Mouse (Mus musculus) large intestine, adult 2 months (tissue): ENCODE measurements at regions not wholly inside any gene's neighbourhood (a gene's known extent, or its start where the extent isn't known, plus 50 kb on each side); places are given as distances from the start of the nearest gene placed in this dataset.
A peak's percentile ranks its signal among the peaks of the same experiment; 100 is the strongest.

Source experiments
- DNase-seq: peaks from one replicate; pipeline ENCODE4 v3.0.0-alpha.2; 2012; ENCODE audit warnings: low read depth, low spot score
- WGBS: fragments of 180-500 bp; shearing (Covaris S2); methylation state at CpG from one replicate; pipeline ENCODE4 v1.1.7; 2018; 5-methylcytosine and 5-hydroxymethylcytosine counted together

DNA sequence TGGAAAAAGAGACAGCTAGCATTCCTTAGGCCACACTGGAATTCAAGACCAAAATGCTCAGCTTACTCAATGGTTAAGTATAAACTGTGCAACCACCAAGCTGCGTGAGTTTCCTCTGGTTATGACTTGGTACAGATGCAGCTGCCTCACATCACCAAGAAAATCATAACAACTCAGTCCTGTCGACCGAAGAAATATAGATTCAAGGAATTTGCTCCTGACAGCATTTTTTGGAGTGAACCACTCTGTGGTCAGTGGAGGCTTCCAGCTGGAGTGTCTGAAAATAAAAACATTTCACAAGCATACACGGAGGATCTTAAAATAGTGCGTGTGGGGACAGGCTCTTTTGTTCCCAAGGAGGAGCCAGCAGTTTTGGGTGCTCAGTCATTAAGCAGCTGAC, 253.8 kb downstream of the Bckdhb start:
- no peak for DNase-seq
- 75% methylated on average over 5 of the region's 5 CpGs for WGBS

DNA sequence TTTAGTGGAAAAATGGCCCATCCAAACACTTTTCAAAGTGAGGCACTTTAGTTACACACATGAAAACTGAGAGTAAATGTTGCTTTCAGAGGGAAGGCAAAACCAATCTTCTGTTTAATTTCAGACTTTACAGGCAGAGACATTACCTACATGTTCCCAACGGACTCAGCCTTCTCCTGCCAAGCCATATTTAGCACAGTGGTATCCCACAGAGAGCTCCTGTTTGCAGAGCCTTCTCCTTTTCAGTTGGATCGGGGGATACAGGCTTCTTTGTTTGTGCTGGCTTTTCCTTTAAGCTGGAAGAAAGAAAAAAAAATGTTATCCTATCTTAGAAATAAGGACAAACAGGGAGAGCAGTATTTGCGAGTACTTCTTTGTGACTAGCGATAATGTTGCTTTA, 254.3 kb downstream of the Bckdhb start:
- DNase-seq = no peak

GRCm38 (mm10) chr9:84183637-84184374, 258.9 kb downstream of the Bckdhb start:
- peak; percentile 3 for DNase-seq
- WGBS = 13% methylated on average over 6 of the region's 6 CpGs

More for the DNA sequence above, 254.3 kb downstream of the Bckdhb start:
- WGBS = 72% methylated on average over 4 of the region's 4 CpGs

DNA sequence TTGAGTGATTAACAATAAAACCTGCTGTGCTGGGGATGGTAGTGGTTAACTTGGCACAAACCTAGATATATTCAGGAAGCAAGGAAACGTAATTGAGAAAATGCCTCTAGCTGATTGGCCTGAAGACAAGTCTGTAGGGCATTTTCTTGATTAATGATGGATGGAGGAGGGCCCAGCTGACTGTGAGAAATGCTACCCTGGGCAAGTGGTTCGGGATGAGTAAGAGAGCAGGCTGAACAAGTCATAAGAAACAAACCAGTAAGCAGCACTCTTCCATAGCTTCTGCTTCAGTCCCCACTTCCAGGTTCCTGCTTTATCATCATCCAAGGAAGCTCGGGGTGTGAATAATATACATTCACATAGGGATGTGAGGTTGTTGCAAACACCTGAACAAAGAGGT, 262.6 kb downstream of the Bckdhb start:
- WGBS = 70% methylated on average over 3 of the region's 3 CpGs
- DNase-seq = no peak

DNA sequence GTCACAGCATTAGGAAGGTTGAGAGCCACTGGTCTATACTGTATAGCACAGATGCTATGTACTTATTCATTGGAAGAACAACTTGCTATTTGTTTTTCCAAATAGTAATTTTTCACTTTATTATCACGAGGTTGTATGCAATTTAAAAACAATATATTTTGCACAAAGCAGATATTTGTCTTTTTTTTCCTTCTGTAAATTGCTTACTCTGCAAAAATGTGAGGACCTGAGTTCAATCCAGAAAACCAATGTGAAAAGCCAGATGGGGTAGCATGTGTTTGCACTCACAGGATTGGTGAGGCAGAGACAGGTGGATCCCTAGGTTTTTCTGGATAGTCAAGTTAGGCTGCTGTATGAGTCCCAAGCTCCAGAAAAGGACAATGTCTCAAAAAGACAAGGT, 268.5 kb downstream of the Bckdhb start:
- no peak for DNase-seq
- WGBS = 57% methylated on average over 1 of the region's 1 CpGs

- DNase-seq = no peak
- WGBS = 28% methylated on average over 4 of the region's 4 CpGs
Observed at GRCm38 (mm10) chr9:84194716-84195115, 269.8 kb downstream of the Bckdhb start.

DNA sequence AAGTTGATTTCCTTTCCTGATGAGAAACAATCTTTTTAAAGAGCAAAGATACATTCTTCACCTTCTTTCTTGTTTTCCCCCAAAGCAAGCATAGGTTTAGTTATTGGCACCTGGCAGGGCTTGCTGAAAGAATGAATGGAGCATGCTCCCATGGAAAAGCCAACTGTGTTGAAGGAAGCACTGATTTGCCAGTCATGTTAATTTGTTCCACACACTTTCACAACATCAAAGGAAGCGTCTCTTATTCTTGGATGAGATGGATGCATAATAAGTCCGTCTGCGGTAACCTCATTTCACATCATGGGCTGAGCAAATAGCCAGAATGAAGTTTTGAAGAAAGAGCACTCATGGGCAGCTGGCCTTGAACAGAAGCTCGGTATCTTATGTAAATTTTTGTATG, 270.4 kb downstream of the Bckdhb start:
- WGBS = 88% methylated on average over 4 of the region's 4 CpGs
- no peak for DNase-seq

DNA sequence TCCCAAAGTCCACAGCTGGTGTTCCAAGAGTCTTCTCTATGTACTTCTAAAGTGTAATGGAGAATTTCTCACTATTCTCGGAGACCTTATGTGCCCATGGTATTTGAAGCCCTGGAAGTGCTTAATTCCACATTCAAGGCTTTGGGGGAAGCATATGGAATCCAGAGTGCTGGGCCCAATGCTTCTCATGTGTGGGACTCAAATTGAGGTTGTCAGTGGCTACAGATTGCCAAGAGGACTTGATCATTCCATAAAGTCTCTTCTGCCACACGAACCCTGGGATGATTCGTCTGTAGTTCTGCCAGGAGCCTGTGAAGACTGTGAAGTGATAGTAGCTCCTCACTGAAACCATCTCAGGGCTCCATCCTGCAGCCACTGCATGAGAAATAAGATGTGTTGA, 275.3 kb downstream of the Bckdhb start:
- 72% methylated on average over 3 of the region's 3 CpGs for WGBS

GRCm38 (mm10) chr9:84204056-84204455, 279.1 kb downstream of the Bckdhb start:
- DNase-seq = no peak
- WGBS = 75% methylated on average over 3 of the region's 3 CpGs

More for the DNA sequence above, 275.3 kb downstream of the Bckdhb start:
- no peak for DNase-seq

DNA sequence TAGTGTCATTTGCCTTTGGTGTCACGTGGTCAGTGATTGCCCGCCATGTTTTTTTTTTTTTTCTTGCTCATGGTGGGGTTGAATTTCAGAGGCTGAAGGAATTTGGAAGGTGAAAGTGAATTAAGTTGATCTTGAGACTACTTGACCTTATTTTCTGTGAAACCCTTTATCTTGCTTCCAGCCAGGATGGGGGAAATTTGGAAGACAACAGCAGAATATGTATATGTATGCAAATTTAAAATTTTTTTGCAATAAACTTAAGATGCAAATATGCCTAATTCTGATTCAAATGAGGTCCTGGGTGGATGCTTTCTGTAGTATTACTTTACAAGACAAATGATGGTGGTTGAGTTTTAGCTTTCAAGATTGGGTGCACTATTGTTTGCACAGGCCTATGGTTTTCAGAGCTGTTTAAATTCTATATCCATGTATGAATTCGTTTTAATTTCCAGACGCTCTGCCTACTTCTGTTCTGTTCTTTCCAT, 315.6 kb downstream of the Bckdhb start:
- no peak for DNase-seq
- WGBS = 90% methylated on average over 4 of the region's 4 CpGs

DNA sequence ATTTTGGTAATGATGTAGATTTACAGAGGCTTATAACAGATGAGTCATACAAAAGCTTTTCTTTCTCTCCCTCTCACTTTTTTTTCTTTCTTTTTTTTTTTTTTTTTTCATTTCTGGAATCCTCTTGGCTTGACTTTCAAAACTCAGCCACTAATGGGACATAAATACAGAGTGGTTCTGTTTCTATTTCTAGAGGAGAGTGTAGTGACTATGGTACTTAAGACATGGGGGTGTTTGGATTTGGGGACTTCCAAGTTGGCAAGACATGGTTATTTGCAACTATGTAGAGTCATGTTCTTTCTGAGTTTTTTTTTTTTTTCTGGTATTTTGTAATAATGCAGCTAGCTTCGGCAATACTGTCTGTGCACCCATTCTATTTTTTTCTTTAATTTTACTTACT, 324.8 kb downstream of the Bckdhb start:
- WGBS = 74% methylated on average over 1 of the region's 1 CpGs
- no peak for DNase-seq

- 24% methylated on average over 7 of the region's 7 CpGs for WGBS
Observed at GRCm38 (mm10) chr9:84253022-84253991, 328.4 kb downstream of the Bckdhb start.

DNA sequence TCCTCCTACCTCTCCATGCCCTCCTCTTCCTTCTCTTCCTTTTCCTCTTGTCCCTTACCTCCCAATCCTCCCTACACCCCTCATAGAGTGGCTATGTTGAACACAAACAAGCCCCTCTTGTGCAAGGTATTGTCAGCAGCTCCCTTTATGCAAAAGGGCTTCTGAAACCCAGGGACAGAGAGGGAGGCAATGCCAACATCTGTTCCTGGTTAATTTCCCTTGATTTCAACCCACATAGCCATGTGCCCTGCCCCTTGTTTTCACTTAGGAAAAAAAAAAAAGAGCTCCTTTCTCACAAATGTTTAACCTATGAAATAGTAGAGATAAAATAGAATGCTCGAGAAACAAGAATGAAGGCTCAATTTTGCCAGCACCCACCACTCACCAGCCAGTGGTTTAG, 333.5 kb downstream of the Bckdhb start:
- DNase-seq = no peak
- WGBS = 62% methylated on average over 1 of the region's 1 CpGs

More at GRCm38 (mm10) chr9:84253022-84253991, 328.4 kb downstream of the Bckdhb start:
- DNase-seq = peak; percentile 10

DNA sequence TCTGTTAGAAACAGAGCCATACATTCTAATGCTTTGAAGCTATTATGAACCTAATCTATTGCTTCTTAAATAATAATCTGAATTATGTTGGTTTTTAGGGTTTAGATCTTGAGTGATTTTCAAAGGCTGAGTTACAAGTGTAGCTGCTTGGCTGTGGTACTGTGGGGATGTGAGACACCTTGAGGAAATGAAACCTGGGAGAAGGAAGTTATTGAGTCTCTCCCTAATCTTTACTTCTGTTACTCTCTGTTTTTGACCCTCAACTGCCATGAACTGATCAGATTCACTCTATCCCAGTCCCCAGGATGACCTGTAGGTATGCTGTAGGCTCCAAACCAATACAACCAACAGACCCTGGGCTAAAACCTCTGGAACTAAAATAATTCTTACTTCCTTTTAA, 334.8 kb downstream of the Bckdhb start:
- DNase-seq = no peak

- DNase-seq = no peak
- WGBS = 60% methylated on average over 5 of the region's 5 CpGs
Observed at GRCm38 (mm10) chr9:84262151-84262550, 337.2 kb downstream of the Bckdhb start.

- 31% methylated on average over 7 of the region's 7 CpGs for WGBS
- DNase-seq = no peak
Observed at GRCm38 (mm10) chr9:84266974-84267373, 342.0 kb downstream of the Bckdhb start.

- no peak for DNase-seq
- WGBS = 54% methylated on average over 3 of the region's 3 CpGs
Observed at GRCm38 (mm10) chr9:84274608-84275007, 349.7 kb downstream of the Bckdhb start.

GRCm38 (mm10) chr9:84278295-84278694, 353.4 kb downstream of the Bckdhb start:
- no peak for DNase-seq
- WGBS = 89% methylated on average over 4 of the region's 4 CpGs

- no peak for DNase-seq
- 48% methylated on average over 1 of the region's 1 CpGs for WGBS
Observed at GRCm38 (mm10) chr9:84278731-84279130, 353.8 kb downstream of the Bckdhb start.

GRCm38 (mm10) chr9:84280898-84281297, 356.0 kb downstream of the Bckdhb start:
- WGBS = 90% methylated on average over 4 of the region's 4 CpGs
- DNase-seq = no peak

DNA sequence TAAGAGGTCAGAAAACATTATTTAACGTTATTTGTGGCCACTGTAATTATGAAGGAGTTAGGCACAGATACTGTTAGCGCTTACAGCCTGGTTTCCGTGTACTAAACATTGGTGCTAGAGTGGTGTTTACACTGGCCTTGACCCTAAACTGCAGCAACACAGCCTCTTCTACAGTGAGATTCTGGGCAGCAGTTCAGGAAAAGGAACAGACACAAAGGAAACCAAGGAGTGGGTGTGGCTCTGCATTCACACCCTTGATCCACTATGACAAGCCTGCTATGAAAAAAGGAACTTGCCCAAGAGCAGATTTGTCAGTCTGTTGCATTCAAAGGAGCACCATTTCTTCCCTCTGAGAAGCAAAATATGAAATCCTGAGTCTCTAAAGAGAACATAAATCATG, 356.7 kb downstream of the Bckdhb start:
- WGBS = 5% methylated on average over 3 of the region's 3 CpGs
- peak; percentile 13 for DNase-seq
